Mouse (Mus musculus) CH12.LX (cell line): ENCODE measurements at regions not wholly inside any gene's neighbourhood (a gene's known extent, or its start where the extent isn't known, plus 50 kb on each side); places are given as distances from the start of the nearest gene placed in this dataset.

ENCODE experiments used
- DNase-seq: peaks from one replicate; pipeline ENCODE4 v3.0.0-alpha.2; 2013; ENCODE audit errors: extremely low read depth
- H3K27ac ChIP-seq: 2 replicates; pipeline ENCODE4 v1.5.1; 2012; ENCODE audit warnings: low read depth, mild to moderate bottlenecking, control low read depth, moderate library complexity; ENCODE audit not compliant: insufficient read depth
- H3K27me3 ChIP-seq: replicated peaks from 2 replicates; pipeline ENCODE3; 2012; ENCODE audit warnings: inconsistent platforms
- H3K36me3 ChIP-seq, 2 experiments: replicated peaks in 1 of 2; 2 replicates each; pipeline versions ENCODE3 to v1.6.1; 2012; ENCODE audit warnings: inconsistent platforms in 1 of 2, low read length in 1 of 2, mild to moderate bottlenecking in 1 of 2, mixed read lengths in 1 of 2, moderate library complexity in 1 of 2; ENCODE audit not compliant: control insufficient read depth in 1 of 2, insufficient read depth in 1 of 2
- H3K4me1 ChIP-seq, 2 experiments: 2 replicates each; pipeline ENCODE4 v1.6.1; 2012; ENCODE audit warnings: inconsistent platforms in 1 of 2, moderate library complexity in 1 of 2; ENCODE audit not compliant: insufficient read depth in 2 of 2, control insufficient read depth in 1 of 2
- H3K4me2 ChIP-seq: 2 replicates; pipeline ENCODE4 v1.6.1; 2012; ENCODE audit warnings: low read depth, mild to moderate bottlenecking, control low read depth; ENCODE audit not compliant: poor library complexity, insufficient read depth, severe bottlenecking
- H3K4me3 ChIP-seq, 3 experiments: fragments of 150-350 bp in 1 of 3; sonication (generic) in 1 of 3; replicated peaks in 1 of 3; 2 replicates each; pipeline versions ENCODE3 to v1.5.1; 2011 to 2012; ENCODE audit warnings: low read depth in 2 of 3, low read length in 2 of 3, mild to moderate bottlenecking in 2 of 3, moderate library complexity in 2 of 3, control low read depth in 1 of 3, improper control_type of control experiment in 1 of 3, inconsistent platforms in 1 of 3, mixed read lengths in 1 of 3; ENCODE audit not compliant: poor library complexity in 1 of 3
- H3K79me2 ChIP-seq: replicated peaks from 2 replicates; pipeline ENCODE4 v1.6.1; 2012; ENCODE audit warnings: mild to moderate bottlenecking, moderate library complexity; ENCODE audit not compliant: control insufficient read depth, poor library complexity, insufficient read depth, severe bottlenecking; ENCODE audit errors: extremely low read depth
- H3K9ac ChIP-seq: 2 replicates; pipeline ENCODE4 v1.6.1; 2012; ENCODE audit warnings: low read depth, mild to moderate bottlenecking, control low read depth, moderate library complexity; ENCODE audit not compliant: insufficient read depth
- H3K9me3 ChIP-seq: replicated peaks from 2 replicates; pipeline ENCODE3; 2012; ENCODE audit warnings: low read length, inconsistent platforms, mixed read lengths
- BHLHE40 ChIP-seq: IDR thresholded peaks from 2 replicates; pipeline ENCODE4 v1.6.1; 2011; ENCODE audit warnings: mild to moderate bottlenecking, low read depth, low read length, improper control_type of control experiment
- CHD1 ChIP-seq: IDR thresholded peaks from 2 replicates; pipeline ENCODE4 v1.6.1; 2012; ENCODE audit warnings: low read depth, low read length, improper control_type of control experiment, inconsistent platforms
- CHD2 ChIP-seq: IDR thresholded peaks from 2 replicates; pipeline ENCODE4 v1.6.1; 2011; ENCODE audit warnings: low read length, improper control_type of control experiment
- CTCF ChIP-seq, 2 experiments: IDR thresholded peaks in 1 of 2; conservative IDR thresholded peaks in 1 of 2; 2 replicates each; pipeline ENCODE4 v1.5.1; 2011 to 2012; ENCODE audit warnings: low read depth in 2 of 2, low read length in 2 of 2, improper control_type of control experiment in 1 of 2, inconsistent platforms in 1 of 2, mild to moderate bottlenecking in 1 of 2, moderate library complexity in 1 of 2
- E2F4 ChIP-seq: IDR thresholded peaks from 2 replicates; pipeline ENCODE4 v1.6.1; 2011; ENCODE audit warnings: low read depth, low read length, improper control_type of control experiment; ENCODE audit not compliant: insufficient replicate concordance
- ELF1 ChIP-seq: IDR thresholded peaks from 2 replicates; pipeline ENCODE4 v1.6.1; 2014; ENCODE audit warnings: low read depth, mild to moderate bottlenecking, inconsistent platforms, low read length, improper control_type of control experiment
- EP300 ChIP-seq: IDR thresholded peaks from 2 replicates; pipeline ENCODE4 v1.6.1; 2011; ENCODE audit warnings: low read length, improper control_type of control experiment
- ETS1 ChIP-seq: conservative IDR thresholded peaks from 2 replicates; pipeline ENCODE4 v1.6.1; 2012; ENCODE audit warnings: low read depth, mild to moderate bottlenecking, inconsistent platforms, low read length, improper control_type of control experiment, moderate library complexity
- HCFC1 ChIP-seq: IDR thresholded peaks from 2 replicates; pipeline ENCODE4 v1.6.1; 2012; ENCODE audit warnings: low read depth, mild to moderate bottlenecking, inconsistent platforms, low read length, improper control_type of control experiment
- JUND ChIP-seq: conservative IDR thresholded peaks from 2 replicates; pipeline ENCODE4 v1.6.1; 2011; ENCODE audit warnings: low read depth, low read length, improper control_type of control experiment
- MAFK ChIP-seq: IDR thresholded peaks from 2 replicates; pipeline ENCODE4 v1.6.1; 2011; ENCODE audit warnings: low read length, improper control_type of control experiment; ENCODE audit not compliant: insufficient replicate concordance
- MAX ChIP-seq: IDR thresholded peaks from 2 replicates; pipeline ENCODE4 v1.6.1; 2011; ENCODE audit warnings: low read length, improper control_type of control experiment
- MEF2A ChIP-seq: IDR thresholded peaks from 2 replicates; pipeline ENCODE4 v1.6.1; 2014; ENCODE audit warnings: low read depth, mild to moderate bottlenecking, inconsistent platforms, low read length, improper control_type of control experiment, borderline replicate concordance
- MYC ChIP-seq: IDR thresholded peaks from 2 replicates; pipeline ENCODE4 v1.6.1; 2011; ENCODE audit warnings: low read depth, mild to moderate bottlenecking, improper control_type of control experiment, low read length
- NELFE ChIP-seq: IDR thresholded peaks from 2 replicates; pipeline ENCODE4 v1.6.1; 2011; ENCODE audit warnings: low read depth, low read length, improper control_type of control experiment
- NRF1 ChIP-seq: IDR thresholded peaks from 2 replicates; pipeline ENCODE4 v1.6.1; 2014; ENCODE audit warnings: low read depth, mild to moderate bottlenecking, inconsistent platforms, low read length, improper control_type of control experiment, moderate library complexity
- POLR2AphosphoS2 ChIP-seq: IDR thresholded peaks from 2 replicates; pipeline ENCODE4 v1.6.1; 2011; ENCODE audit warnings: low read depth, low read length, improper control_type of control experiment
- RAD21 ChIP-seq: IDR thresholded peaks from 2 replicates; pipeline ENCODE4 v1.6.1; 2011; ENCODE audit warnings: low read depth, mild to moderate bottlenecking, low read length, improper control_type of control experiment, moderate library complexity
- RCOR1 ChIP-seq: conservative IDR thresholded peaks from 2 replicates; pipeline ENCODE4 v1.6.1; 2012; ENCODE audit warnings: low read depth, mild to moderate bottlenecking, inconsistent platforms, low read length, improper control_type of control experiment
- TCF12 ChIP-seq: IDR thresholded peaks from 2 replicates; pipeline ENCODE4 v1.6.1; 2014; ENCODE audit warnings: low read depth, mild to moderate bottlenecking, inconsistent platforms, low read length, improper control_type of control experiment
- UBTF ChIP-seq: IDR thresholded peaks from 2 replicates; pipeline ENCODE4 v1.6.1; 2012; ENCODE audit warnings: low read depth, mild to moderate bottlenecking, inconsistent platforms, low read length, improper control_type of control experiment, moderate library complexity
- USF1 ChIP-seq: IDR thresholded peaks from 2 replicates; pipeline ENCODE4 v1.6.1; 2014; ENCODE audit warnings: low read depth, mild to moderate bottlenecking, inconsistent platforms, low read length, improper control_type of control experiment
- USF2 ChIP-seq: conservative IDR thresholded peaks from 2 replicates; pipeline ENCODE4 v1.6.1; 2011; ENCODE audit warnings: low read depth, low read length, improper control_type of control experiment
- ZC3H11A ChIP-seq: IDR thresholded peaks from 2 replicates; pipeline ENCODE4 v1.6.1; 2012; ENCODE audit warnings: low read depth, mild to moderate bottlenecking, inconsistent platforms, low read length, improper control_type of control experiment
- ZMIZ1 ChIP-seq: IDR thresholded peaks from 2 replicates; pipeline ENCODE4 v1.6.1; 2012; ENCODE audit warnings: low read depth, mild to moderate bottlenecking, inconsistent platforms, low read length, improper control_type of control experiment
- ZNF384 ChIP-seq: IDR thresholded peaks from 2 replicates; pipeline ENCODE4 v1.6.1; 2012; ENCODE audit warnings: low read depth, low read length, improper control_type of control experiment, inconsistent platforms
- dilution Hi-C: fragments of 300-500 bp; cut with MboI; formaldehyde crosslinking; loops from 2 replicates; pipeline ENCODE4 v1.14.3; 2020; ENCODE audit warnings: low sequenced_read_pairs; ENCODE audit not compliant: extremely low pct_unique_long_range_greater_than_20kb, extremely low pct_ligation_motif_present
- in situ Hi-C: fragments of 300-500 bp; cut with MboI; formaldehyde crosslinking; loops from 3 replicates; pipeline ENCODE4 v1.14.3; 2019; ENCODE audit warnings: low sequenced_read_pairs, low pct_ligation_motif_present, low pct_unique_long_range_greater_than_20kb, mixed read lengths

DNA sequence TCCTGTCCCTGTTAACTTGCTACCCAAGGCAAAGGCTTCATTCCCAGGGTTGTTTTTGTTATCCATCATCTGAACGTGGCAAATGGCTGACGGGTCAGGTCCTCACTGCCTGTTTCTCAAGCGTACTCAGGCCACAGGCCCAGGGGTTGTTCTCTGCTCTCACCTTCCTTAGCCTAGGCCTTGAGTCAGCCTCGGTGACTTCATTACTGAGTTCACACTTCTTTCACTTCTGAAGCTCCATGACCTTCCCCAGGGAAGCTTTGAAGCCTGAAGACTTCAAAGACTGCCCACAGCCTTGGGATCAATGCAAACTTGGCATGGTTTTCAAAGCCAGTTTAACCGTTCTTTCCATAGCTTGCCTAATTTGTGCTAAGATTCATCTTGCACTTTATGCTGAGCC, 145.3 kb upstream of the 9630041A04Rik start:
- DNase-seq: no peak
- H3K27me3 ChIP-seq: no peaks in the 10 kb centered on the region
- in situ Hi-C loops: no loop called here
- no peaks in the 10 kb centered on the region for H3K4me1 ChIP-seq
- no peaks in the 10 kb centered on the region for H3K36me3 ChIP-seq
- H3K9ac ChIP-seq: no peak overlapping the region
- no peaks in the 10 kb centered on the region for H3K79me2 ChIP-seq
- TF ChIP-seq MEF2A (no peak), POLR2AphosphoS2 (no peak), CHD1 (no peak), MAX (no peak), RCOR1 (no peak), NRF1 (no peak), UBTF (no peak), MAFK (no peak), ELF1 (no peak), E2F4 (no peak), CHD2 (no peak), ZMIZ1 (no peak), BHLHE40 (no peak), NELFE (no peak), TCF12 (no peak)
- H3K4me3 ChIP-seq: no peak overlapping the region
- H3K4me2 ChIP-seq: no peak overlapping the region
- dilution Hi-C loops: no loop called here
- no peak overlapping the region for H3K27ac ChIP-seq
- peaks cover 82% of the 10 kb centered on the region for H3K9me3 ChIP-seq

DNA sequence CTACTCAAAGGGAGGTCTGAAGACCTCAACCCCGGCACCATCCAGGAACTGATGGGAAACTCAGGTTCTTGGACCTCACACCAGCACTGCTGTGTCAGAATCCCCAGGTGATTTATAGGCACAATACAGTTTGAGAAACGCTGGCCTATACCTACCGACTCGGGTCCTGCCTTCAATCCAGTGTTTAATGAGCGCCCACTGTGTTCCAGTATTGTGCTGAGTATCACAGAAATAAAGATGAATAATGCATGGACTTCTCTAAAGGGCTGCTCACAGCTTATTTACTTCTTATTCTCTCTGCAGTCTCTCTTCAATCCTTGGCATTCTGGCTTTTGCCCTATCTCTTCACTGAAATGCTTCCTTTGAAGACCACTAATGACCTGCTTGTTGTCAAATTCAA, 146.8 kb upstream of the 9630041A04Rik start:
- no peaks in the 10 kb centered on the region for H3K4me1 ChIP-seq
- H3K79me2 ChIP-seq: no peaks in the 10 kb centered on the region
- in situ Hi-C loops: no loop called here
- no peaks in the 10 kb centered on the region for H3K27me3 ChIP-seq
- H3K36me3 ChIP-seq: no peaks in the 10 kb centered on the region
- TF ChIP-seq E2F4 (no peak), CTCF (conservative IDR thresholded peaks at IDR 0.05 in 1 of 2, IDR thresholded peaks at IDR 0.05 in 1 of 2; ENCODE audit: low read depth in 2 of 2, low read length in 2 of 2) (no peak), ETS1 (no peak), RCOR1 (no peak), MYC (no peak), USF1 (no peak), ZMIZ1 (no peak), EP300 (no peak), ZC3H11A (no peak), JUND (no peak), CHD1 (no peak), RAD21 (no peak), ZNF384 (no peak), USF2 (no peak), MEF2A (no peak), MAX (no peak), HCFC1 (no peak), BHLHE40 (no peak)
- peaks cover 86% of the 10 kb centered on the region for H3K9me3 ChIP-seq
- H3K4me2 ChIP-seq: no peak overlapping the region
- no peak for DNase-seq
- no peak overlapping the region for H3K27ac ChIP-seq
- no peak overlapping the region for H3K9ac ChIP-seq
- dilution Hi-C loops: no loop called here
- no peak overlapping the region for H3K4me3 ChIP-seq
